Mouse (Mus musculus): Measurements from ENCODE around the gene Ranbp17. TPM values are rescaled to one million over a fixed set of nuclear protein-coding genes. Genes with fewer than 3 reads are reported as not detected.
A peak's percentile ranks its signal among the peaks of the same experiment; 100 is the strongest.

Ranbp17 gene
- polyA plus RNA-seq, 1 experiment, result 7.2 TPM

DNA sequence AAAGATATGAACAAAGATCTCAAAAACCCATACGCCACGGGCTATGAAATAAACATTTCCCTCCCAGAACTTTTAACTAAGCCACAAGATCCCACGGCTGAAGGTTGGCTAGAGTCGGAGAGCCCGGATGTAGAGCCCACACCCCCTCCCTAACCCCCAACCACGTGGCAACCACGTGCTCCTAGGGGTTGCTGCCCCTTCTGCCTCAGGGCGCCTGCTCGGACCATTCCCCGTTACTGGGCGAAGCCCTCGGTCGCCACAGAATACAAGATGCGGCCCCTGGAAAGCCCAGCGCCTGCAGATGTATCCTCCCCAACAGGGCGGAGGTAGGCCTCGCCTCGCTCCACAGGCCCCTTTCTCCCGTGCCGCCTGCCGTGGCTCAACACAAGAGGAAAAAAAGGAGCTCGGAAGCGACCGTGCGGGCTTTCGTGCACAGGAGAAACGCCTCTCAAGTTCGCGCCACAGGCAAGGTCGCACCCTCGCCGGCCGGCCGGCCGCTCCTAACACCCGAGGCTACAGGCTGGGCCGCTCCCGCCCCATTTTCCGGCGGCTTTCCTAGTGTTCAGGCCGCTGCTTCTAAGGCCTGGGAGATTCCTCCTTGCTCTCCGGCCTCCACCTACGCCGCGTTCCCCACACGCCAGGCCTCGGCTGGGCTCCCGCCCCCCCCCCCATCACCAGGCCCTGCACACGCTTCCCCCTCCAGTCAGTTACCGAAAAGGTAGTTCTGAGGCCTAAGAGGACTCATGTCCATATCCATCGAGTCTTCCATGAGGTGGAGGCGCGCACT lies 351.1 kb downstream of the Ranbp17 start:
- peak; percentile 86 for DNase-seq (ENCODE audit: low read depth)
- TF ChIP-seq POLR2A (IDR thresholded peaks at IDR 0.05; ENCODE audit: borderline replicate concordance, extremely low read depth, insufficient read depth, insufficient read length, poor library complexity, severe bottlenecking) (0 out of 2 replicates have a peak, but pooled peaks have one; percentile 9), CTCF (IDR thresholded peaks at IDR 0.05; ENCODE audit: borderline replicate concordance, extremely low read depth, insufficient read depth, insufficient read length) (no peak)

Other genes with a start within 250 kb of the Ranbp17 start
- 0.30 and 0.72 TPM in 2 replicates for gene Gm12117, start 237.0 kb downstream of the Ranbp17 start, polyA plus RNA-seq (2012; rRNA removed)
- 0.67 and 3.4 TPM in 2 replicates for gene Gabrp, start 65.2 kb upstream of the Ranbp17 start, polyA plus RNA-seq (2012; rRNA removed)
- 0.07 TPM in 1 of 2 replicates, not detected in the other for gene D130052B06Rik, start 85.6 kb upstream of the Ranbp17 start, polyA plus RNA-seq (2012; rRNA removed)